Mouse (Mus musculus) megakaryocyte-erythroid progenitor cell, adult 5-6 weeks (primary cell): ENCODE results near the gene Ptpn14. TPM values are rescaled to one million over a fixed set of nuclear protein-coding genes. Genes with fewer than 3 reads are reported as not detected.
A peak's percentile ranks its signal among the peaks of the same experiment; 100 is the strongest.

ENCODE experiments used
- ATAC-seq: replicated peaks from 2 replicates; pipeline ENCODE4 v1.8.0; 2016; ENCODE audit warnings: mild to moderate bottlenecking, inconsistent platforms; ENCODE audit not compliant: severe bottlenecking, poor library complexity, low FRiP score, low TSS enrichment
- total RNA-seq, 2 experiments: library from RNA; stranded (forward) in 1 of 2; stranded (reverse) in 1 of 2; fragments of 200-1000, 215-1000 nt in 1 of 2; fragments of >200 nt in 1 of 2; fragmentation: Nextera tagmentation in 1 of 2; gene quantifications; 2 replicates each; pipeline ENCODE4 v1.2.3; 2014 to 2017

The Ptpn14 gene
- total RNA-seq, 2 experiments from 2014 or later, result 5.3 to 9.0 TPM

DNA sequence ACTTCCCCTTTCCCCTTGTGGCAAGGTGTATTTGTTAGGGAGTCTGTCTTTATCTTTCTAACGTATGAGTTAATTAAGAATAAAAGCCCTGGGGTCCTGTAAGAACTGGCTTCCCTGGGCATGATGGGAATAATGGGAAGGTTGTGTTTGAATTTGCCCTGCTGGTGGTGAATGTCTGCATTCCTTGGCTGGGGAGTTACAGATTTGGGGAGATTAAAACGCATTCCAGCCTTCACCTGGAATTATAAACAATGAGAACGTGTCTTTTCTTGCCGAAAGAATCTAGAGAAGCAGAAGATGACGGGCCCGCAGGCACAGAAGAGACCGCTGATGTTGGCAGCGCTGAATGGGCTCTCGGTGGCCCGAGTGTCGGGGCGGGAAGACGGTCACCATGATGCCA lies 126.6 kb downstream of the Ptpn14 start:
- no peak for ATAC-seq

DNA sequence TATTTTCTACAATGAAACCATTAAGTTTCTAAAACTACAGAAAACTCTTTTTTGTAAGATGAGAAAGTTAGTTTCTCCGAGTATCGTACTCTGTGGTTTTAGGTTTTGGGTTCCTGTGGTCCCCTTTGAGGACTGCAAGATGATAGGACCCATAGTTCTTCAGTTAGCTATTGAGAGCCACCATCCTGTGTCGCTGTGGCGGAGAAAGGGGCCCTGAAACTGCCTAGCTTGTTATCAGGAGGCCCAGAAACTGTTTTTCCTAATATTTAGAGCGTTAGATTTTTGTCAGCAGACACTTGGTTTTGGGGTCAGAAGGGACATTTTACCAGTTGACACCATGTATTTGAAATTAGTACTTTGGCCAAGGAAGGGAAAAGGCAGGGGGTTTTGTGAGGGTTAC lies 127.7 kb downstream of the Ptpn14 start:
- ATAC-seq, result peak; percentile 63

DNA sequence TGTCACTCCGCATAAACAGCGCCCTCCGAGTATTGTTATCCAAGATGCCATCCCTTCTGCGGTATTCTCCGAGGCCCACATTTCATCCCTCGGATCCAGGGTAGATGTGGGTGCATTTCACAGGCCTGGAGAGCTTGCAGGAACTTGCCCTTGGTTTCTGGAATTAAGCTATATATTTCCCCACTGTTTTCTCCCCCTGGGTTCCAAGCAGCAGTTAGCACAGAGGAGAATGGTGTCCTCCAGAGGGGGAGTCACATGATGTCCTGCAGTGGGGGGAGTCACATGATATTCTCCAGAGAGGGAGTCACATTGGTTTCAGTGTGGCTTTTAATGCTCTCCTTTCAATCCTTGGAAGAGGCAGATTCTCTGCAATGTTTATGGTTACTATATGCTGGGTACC lies 130.3 kb downstream of the Ptpn14 start:
- ATAC-seq, result no peak

DNA sequence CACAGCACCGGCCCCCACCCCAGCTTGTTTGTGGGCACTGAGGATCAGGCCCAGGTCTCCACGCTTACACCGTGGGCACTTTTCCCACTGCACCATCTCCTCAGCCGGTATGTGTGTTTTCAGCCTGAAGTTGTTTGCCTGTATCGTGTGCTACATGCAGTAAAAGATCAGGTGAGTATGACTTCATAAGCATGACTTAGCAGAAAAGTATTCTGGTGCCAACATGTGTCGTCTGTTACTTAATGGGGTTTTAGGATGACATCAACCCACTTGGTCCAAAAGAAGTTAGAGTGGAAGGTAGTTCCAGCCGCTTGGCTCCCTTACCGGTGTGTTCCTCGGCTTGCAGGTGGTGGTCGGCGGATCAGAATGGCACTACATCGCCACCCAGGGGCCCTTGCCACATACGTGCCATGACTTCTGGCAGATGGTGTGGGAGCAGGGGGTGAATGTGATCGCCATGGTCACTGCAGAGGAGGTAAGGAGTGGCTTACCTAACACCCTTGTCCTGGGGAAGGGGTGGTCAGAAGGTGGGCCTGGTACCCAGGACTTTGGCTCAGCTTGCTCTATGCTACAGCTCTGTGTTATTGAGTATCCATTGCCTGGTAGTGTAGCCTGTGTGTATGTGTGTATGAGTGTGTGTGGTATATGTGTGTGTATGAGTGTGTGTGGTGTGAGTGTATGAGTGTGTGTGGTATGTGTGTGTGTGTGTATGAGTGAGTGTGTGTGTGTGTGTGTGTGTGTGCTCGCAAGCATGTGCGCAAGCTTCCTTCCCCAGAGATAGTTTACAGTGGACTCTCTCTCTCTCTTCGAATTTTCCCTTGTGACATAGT lies 132.3 kb downstream of the Ptpn14 start:
- peak; percentile 37 for ATAC-seq

DNA sequence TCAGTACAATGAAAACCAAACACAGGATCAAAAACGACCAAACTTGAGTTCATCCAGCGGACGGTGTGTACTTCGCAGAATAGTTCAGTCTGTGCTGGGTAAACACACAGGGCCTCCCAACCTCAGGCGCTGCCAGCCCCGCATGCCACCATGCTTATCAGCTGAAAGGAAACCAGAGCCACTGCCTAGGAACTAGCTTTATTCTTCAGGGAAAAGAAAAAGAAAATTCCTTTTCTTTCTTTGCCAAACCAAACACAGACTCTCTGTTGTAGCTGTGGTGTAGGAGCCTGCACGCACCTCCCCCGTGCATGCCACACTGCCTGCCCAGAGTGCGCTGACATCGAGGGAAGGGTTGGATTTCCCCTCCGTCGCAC lies 132.9 kb downstream of the Ptpn14 start:
- no peak for ATAC-seq

DNA sequence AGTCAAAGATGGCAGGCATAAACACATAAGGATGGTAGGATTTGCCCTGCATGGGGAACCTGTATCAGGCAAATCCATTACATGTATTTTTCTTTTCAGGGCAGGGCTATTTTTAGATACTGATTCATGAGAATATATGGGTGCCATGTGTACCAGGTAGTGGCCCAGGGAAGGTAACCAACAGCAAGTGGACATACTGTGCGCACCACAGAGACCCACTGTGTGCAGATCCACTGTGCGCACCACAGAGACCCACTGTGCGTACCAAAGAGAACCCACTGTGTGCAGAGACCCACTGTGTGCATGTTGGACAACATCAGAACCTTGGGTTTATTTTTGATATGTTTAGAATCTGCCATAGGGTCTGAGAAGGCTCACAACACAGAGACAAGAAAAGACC lies 135.7 kb downstream of the Ptpn14 start:
- no peak for ATAC-seq

DNA sequence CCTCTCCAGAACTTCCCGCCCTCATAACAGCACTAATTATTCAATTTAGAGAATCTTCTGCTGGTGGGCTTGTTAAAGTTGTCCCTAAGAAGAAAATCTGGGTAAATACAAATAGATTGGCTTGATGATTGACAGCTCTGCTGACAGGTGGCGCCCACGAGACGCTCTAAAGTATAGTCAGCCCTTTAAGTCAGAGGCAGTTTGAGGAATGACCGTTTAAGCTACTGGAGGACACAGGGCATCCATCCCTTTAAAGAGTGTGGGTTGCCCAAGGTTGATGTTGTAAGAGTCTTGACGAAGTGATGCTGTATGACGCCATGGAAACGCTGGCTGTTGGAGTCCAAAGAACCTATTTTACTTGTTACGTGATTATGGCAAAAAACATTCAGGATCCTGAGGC lies 136.2 kb downstream of the Ptpn14 start:
- no peak for ATAC-seq

DNA sequence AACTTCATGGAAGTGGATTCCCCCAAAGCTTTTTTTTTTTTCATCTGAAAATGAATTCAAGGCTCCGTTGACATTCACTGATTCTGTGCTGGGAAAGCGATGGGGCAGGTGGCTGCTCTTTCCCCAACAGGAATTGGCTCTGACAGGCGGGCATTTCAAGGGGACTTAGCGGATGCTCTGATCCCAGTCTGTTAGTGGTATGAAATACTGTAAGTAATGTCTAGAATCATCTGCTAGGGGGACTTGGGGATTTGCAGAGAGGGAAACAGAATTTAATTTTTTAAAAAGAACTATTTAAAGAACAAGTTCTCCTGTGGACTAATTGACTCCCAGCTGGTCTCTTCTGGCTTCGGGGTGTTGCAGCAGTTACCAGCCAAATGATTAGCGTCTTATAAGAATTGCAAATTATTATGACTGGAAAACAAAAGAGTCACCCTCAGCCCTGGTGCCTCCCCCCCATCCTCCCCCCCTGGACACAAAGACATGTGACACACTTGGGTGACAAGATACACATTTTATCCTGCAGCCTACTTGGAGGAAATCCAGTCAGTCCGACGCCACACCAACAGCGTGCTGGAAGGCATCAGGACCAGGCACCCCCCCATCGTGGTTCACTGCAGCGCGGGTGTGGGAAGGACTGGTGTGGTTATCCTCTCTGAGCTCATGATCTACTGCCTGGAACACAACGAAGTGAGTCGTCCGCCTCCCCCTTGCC lies 136.9 kb downstream of the Ptpn14 start:
- ATAC-seq, result no peak

DNA sequence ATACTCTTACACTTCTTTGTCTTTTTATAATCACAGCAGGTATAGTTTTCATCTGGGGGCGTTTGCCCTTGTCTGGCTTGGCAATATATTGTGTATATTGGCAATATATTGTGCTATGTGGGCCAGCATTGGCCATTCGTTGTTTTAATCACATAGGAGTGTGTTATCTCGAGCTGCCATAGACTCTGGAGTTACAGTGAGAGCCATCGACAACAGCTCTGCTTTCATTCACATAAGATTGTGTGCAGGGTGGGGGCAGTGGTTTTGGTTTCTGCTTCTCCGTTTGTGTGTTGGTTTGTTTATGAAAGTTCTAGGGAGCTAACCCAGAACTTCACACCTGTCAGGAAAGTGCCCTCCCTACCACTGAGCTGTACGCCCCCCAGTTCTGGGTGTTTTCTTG lies 138.6 kb downstream of the Ptpn14 start:
- ATAC-seq, result peak; percentile 52

DNA sequence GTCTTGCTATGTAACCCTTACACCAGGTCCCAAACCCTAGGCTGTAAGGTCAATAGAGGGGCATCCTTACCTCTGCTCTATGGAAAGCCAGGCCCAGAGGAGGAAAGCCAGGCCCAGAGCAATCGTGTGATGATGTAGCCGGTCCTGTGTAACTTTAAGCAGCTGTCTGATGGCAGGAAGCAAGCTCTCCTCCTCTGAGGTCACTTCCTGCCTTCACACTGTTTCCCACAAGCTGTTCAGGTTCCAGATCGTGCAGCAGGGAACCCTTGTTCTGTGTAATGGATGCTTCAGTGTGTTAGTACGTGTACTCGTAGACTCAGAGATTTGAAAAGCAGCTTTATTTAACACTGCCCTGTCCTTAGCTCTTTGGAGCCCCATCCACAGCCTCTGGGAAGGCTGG lies 139.0 kb downstream of the Ptpn14 start:
- peak; percentile 11; the same call in 1 of the 2 replicates for ATAC-seq

DNA sequence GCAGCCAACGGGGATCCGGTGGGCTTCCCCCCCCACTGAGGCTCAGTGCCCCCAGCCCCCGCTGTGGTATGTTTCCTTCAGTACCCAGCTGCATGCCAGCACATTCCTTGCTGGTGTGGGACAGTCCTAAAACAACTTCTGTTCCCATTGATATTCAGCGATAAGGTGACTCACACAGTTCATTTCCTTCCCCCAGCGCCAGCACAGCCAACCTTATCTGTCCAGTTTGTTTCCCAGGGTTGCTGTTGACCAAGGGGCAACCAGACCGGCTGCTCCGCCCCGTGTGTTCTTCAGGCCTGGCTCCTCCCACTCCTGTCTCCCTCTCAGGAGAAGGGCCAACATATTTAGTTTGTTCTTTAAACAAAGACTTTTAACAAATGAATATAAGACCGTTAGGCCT lies 139.4 kb downstream of the Ptpn14 start:
- peak; percentile 48 for ATAC-seq

DNA sequence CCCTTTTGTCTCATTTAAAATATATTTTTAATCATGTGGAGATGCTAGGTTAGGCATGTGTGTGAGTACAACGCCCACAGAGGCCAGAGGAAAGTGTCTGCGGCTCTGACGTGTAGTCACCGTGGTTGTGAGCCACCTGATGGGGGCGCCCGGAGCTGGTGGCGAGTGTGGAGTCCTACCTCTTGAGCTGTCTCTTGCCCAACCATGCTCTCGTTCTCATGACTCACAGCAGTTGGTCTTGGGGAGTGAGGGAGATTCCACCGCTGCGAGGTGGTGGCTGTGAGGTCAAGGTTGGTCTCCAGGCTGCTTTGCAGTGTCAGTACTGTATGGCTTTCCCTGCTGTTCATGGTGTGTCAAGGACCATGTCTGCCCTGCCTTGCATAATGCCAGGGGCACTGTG lies 140.0 kb downstream of the Ptpn14 start:
- ATAC-seq, result no peak; the same call in 1 of the 2 replicates

DNA sequence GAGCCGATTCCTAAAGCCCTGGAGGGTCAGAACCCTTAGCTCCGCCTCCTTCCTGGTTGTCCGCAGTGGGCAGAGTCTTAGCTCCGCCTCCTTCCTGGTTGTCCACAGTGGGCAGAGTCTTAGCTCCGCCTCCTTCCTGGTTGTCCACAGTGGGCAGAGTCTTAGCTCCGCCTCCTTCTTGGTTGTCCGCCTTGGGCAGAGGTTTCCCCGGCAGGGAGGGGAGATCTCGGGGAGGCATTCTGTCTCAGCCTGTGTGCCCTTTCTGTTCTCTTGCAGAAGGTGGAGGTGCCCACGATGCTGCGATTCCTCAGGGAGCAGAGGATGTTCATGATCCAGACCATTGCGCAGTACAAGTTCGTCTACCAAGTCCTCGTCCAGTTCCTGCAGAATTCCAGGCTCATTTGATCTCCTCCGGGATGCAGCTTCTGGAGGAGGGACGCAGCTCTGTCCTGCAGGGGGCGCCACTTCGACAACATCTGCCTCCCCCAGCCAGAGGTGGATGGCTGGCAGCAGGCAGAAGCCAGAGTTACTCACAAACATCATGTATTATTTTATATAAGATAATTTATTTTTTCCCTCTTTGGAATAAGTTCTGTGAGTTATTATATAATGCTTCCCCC lies 141.7 kb downstream of the Ptpn14 start:
- ATAC-seq, result no peak

DNA sequence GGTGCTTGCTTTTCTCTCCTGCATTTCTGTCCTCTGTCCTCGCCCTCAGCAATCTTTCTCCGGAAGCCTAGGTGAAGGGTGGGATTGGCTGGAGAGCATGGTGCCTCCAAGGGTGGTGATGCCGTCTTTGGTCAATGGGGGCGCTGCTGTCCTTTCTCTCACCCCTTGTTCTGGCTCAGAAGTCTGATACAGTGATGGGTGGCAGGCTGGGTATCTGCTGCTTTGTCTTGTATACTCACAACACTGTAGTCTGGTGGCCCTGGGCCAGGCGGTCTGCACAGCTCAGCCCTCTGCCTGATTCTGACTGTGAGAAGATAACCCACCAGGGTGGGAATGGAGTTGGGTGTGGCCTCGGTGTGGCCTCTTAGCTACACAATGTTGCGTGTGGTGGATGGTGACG lies 142.5 kb downstream of the Ptpn14 start:
- peak; percentile 68 for ATAC-seq

DNA sequence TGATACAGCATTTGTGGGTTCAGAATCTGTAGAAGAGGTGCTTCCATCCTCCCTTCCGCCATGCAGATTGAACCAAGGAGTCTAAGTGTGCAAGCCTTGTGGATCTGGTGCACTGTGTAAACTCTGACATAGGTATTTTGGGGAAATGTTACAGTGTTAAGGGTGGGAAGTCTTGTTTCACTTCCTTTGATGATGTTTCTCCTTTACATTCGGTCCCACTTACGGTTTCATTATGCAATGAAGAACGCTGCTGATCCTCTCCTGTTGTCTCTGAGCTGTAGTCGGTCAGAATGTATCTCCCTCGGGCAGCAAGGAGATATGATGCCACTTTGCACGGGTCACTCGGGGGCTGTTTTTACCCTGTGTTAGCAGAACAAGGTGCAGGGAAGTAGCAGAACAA lies 143.6 kb downstream of the Ptpn14 start:
- no peak for ATAC-seq

DNA sequence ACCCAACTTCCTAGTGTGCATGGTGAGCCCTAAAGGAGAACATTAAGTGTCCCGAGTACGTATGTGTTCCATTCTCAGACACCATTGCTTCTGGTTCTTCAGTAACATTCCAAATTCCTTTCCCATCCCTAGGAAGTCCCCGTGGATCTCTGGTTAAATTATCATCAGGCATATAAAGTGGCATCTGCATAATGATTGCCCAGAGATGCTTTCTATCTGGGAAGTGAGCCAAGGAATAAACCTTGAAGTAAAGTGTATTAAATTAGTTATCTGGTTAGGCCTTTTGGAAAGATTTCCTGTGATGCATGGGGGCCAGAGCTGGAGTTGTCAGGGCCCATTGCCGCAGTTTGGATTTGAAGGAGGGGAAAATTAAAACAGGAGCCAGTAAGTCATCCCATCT lies 144.0 kb downstream of the Ptpn14 start:
- no peak for ATAC-seq

DNA sequence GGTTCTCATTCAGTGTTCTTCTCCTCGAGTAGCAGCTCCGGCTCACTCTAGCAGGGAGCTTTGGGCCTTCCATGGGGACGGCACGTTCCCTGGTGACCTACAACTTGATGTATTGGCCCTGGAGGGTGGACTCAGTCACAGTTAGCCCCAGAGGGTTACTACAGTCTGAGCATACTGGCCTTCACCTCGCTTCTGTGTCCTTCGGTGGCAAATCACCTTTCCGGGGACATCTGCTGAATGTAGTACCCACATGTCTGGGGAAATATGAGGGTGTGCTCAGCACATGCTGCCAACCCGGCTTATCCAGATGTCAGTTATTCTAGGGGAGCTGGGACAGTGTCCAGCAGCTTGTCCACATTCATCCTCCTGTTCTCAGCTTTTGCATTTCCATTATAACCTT lies 145.5 kb downstream of the Ptpn14 start:
- no peak for ATAC-seq

DNA sequence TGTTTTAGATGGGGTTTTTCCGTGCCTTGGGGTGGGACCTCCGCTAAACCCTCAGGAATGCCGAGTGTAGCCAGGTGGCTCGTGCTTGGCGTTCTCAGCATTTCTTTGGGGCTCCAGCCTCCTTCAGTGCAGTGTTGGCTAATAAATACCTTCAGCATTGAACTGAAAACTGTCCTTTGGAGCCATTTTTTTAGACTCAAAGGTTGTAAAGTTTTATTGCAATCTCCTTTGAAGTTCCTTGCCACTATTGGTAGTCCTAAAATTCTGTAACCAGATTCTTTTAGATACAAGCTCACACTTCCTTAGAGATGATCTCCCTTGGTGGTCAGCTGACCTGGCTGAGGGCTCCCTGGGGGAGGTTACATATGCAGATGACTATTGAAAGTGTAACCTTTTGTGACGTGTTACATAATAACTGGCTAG lies 147.4 kb downstream of the Ptpn14 start:
- no peak for ATAC-seq

DNA sequence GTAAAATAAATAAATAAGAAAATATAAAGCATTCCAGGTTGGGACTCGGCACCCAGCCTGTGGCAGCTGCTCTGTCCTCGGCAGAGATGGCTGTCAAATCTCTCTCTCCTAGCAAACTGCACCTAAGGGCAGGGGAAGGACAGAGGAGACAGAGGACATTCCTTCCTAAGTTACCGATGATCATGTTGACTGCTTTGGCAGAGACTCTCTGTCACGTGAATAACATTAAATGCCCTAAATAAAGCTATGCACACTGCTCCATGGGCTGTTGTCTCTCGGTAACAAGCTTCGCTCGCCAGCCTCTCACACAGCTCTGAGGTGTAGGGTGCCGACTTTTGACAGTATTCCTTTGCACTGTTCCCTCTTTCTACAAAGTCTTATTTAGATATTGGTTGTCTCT lies 148.1 kb downstream of the Ptpn14 start:
- ATAC-seq, result no peak

DNA sequence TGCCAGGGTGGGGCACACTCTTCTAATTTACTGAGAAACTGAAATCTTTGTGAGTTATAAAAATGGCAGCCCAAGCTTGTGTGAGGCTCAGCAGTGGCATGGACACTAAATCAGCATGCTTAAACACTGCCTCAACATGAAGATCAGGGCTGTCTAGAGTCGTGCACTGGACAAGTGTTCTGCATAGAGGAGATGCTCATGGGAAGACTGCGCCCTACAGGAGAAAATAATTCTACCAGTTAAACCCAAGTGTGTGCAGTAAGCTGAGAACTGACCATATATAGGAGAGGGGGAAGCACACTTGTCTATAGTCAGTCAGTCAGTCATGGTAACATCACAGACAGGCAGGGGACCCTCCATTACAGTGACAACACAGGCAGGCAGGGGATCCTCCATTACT lies 151.1 kb downstream of the Ptpn14 start:
- ATAC-seq, result no peak

DNA sequence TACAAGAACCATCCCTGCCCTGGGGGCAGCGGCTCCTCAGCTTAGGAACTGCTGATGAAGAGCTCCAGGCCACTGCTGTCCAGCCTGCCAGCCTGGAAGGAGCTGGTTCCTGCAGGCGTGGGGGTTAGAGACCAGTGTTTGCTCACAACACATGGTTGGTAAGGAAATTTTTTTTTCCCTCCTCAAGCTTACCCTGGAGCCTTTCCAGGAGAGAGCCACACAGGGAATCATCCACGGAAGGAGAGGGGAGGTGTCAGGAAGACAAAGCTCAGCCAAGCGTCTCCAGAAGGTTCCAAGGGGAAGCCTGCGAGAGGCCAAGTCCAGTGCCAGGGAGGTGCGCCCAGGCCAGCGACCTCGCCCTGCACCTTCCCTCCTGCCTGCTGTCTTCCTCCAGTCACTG lies 151.9 kb downstream of the Ptpn14 start:
- no peak for ATAC-seq
